Mouse (Mus musculus) forebrain, embryonic 13.5 days (tissue): ENCODE results near the gene Cacna1a. TPM values are rescaled to one million over a fixed set of nuclear protein-coding genes. Genes with fewer than 3 reads are reported as not detected.
"Not testable (repeated sequence)": the region's sequence is repeated elsewhere in the genome, so short reads cannot be mapped to it uniquely, and the experiment has no call there.

Experiments
- ATAC-seq: fragments of 200-750 bp; cut with Nextera tagmentation; 2 replicates; pipeline ENCODE4 v1.8.0; 2017
- H3K27ac ChIP-seq: fragments of 300-500 bp; sonication (generic); 2 replicates; pipeline ENCODE4 v1.5.1; 2015; ENCODE audit warnings: inconsistent platforms, mild to moderate bottlenecking, moderate library complexity
- H3K27me3 ChIP-seq: fragments of 300-500 bp; sonication (generic); 2 replicates; pipeline ENCODE4 v1.6.1; 2015; ENCODE audit warnings: mild to moderate bottlenecking, inconsistent platforms
- H3K36me3 ChIP-seq: fragments of 300-500 bp; sonication (generic); 2 replicates; pipeline ENCODE4 v1.6.1; 2015; ENCODE audit warnings: mild to moderate bottlenecking, inconsistent platforms; ENCODE audit not compliant: poor library complexity, severe bottlenecking
- H3K4me1 ChIP-seq: fragments of 300-500 bp; sonication (generic); 2 replicates; pipeline ENCODE4 v1.6.1; 2015; ENCODE audit warnings: inconsistent platforms
- H3K4me2 ChIP-seq: fragments of 300-500 bp; sonication (generic); 2 replicates; pipeline ENCODE4 v1.6.1; 2015; ENCODE audit warnings: inconsistent platforms, mild to moderate bottlenecking, moderate library complexity
- H3K4me3 ChIP-seq: fragments of 300-500 bp; sonication (generic); 2 replicates; pipeline ENCODE4 v1.5.1; 2015; ENCODE audit warnings: mild to moderate bottlenecking, inconsistent platforms
- H3K9ac ChIP-seq: fragments of 300-500 bp; sonication (generic); 2 replicates; pipeline ENCODE4 v1.6.1; 2015; ENCODE audit warnings: mild to moderate bottlenecking, inconsistent platforms
- H3K9me3 ChIP-seq: fragments of 300-500 bp; sonication (generic); replicated peaks from 2 replicates; pipeline ENCODE4 v1.6.1; 2016; ENCODE audit warnings: inconsistent platforms
- WGBS: fragments of 180-500 bp; shearing (Covaris S2); methylation state at CpG from one replicate; pipeline ENCODE4 v1.1.7; 2015; 5-methylcytosine and 5-hydroxymethylcytosine counted together
- polyA plus RNA-seq: library from polyadenylated mRNA; unstranded; fragments of >200 nt; fragmentation: Nextera tagmentation; extraction: Ambion mirVana; gene quantifications from 2 replicates; pipeline ENCODE4 v1.2.1, GENCODE M21; 2015

The Cacna1a gene
- polyA plus RNA-seq, 1 experiment from 2014 or later = 9.7 TPM

- H3K27me3 ChIP-seq = no peaks in the 10 kb centered on the region
- no peak overlapping the region for H3K27ac ChIP-seq
- no peak overlapping the region for H3K4me2 ChIP-seq
- no peaks in the 10 kb centered on the region for H3K36me3 ChIP-seq
- H3K9me3 ChIP-seq = no peaks in the 10 kb centered on the region
- H3K4me1 ChIP-seq = peaks cover 6% of the 10 kb centered on the region; the same call in 1 of the 2 replicates
- 63% methylated on average over 7 of the region's 7 CpGs for WGBS
- H3K9ac ChIP-seq = no peak overlapping the region
- 0 out of 2 replicates have a peak, but pooled peaks have one; percentile 16 for ATAC-seq
- H3K4me3 ChIP-seq = no peak overlapping the region
Measured at GRCm38 (mm10) chr8:84485864-84486263, 97.6 kb downstream of the Cacna1a start.

DNA sequence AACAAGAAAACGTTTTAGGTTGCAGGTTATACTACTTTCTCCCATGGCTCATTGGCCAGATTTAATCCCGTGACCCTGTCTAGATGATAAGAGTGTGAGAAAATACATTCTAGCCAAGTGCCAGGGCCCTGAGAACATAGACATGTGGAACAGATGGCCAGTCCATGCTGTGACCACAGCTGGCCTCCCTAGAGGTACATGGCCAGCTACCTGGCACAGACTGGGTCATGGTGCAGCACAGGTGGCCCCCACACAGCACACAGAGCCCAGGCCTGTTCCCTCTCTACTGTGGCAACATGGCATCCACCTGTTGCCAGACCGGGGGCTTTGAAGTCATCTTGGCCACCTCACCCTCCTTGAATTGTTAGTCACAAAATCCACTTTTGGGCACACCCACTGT is 101.0 kb downstream of the Cacna1a start:
- Histone ChIP-seq H3K4me1 (peaks cover 6% of the 10 kb centered on the region), H3K27me3 (no peaks in the 10 kb centered on the region), H3K27ac (no peak overlapping the region), H3K4me2 (no peak overlapping the region), H3K9ac (no peak overlapping the region), H3K4me3 (no peak overlapping the region), H3K9me3 (no peaks in the 10 kb centered on the region), H3K36me3 (no peaks in the 10 kb centered on the region)
- ATAC-seq = no peak
- 82% methylated on average over 3 of the region's 3 CpGs for WGBS

GRCm38 (mm10) chr8:84494541-84495084 is 106.4 kb downstream of the Cacna1a start:
- WGBS = 32% methylated on average over 6 of the region's 6 CpGs
- peak; percentile 81 for ATAC-seq

GRCm38 (mm10) chr8:84501181-84501580 is 112.9 kb downstream of the Cacna1a start:
- H3K9me3 ChIP-seq = no peaks in the 10 kb centered on the region
- H3K36me3 ChIP-seq = no peaks in the 10 kb centered on the region
- H3K27ac ChIP-seq = no peak overlapping the region
- no peak for ATAC-seq
- H3K4me1 ChIP-seq = no peaks in the 10 kb centered on the region; the same call in 1 of the 2 replicates
- no peak overlapping the region for H3K4me3 ChIP-seq
- no peak overlapping the region for H3K4me2 ChIP-seq
- no peaks in the 10 kb centered on the region for H3K27me3 ChIP-seq
- no peak overlapping the region for H3K9ac ChIP-seq
- 84% methylated on average over 5 of the region's 5 CpGs for WGBS

More at GRCm38 (mm10) chr8:84494541-84495084, 106.4 kb downstream of the Cacna1a start:
- H3K4me2 ChIP-seq = no peak overlapping the region
- peaks cover 10% of the 10 kb centered on the region for H3K4me1 ChIP-seq
- H3K36me3 ChIP-seq = no peaks in the 10 kb centered on the region
- no peaks in the 10 kb centered on the region for H3K27me3 ChIP-seq
- no peaks in the 10 kb centered on the region for H3K9me3 ChIP-seq
- no peak overlapping the region for H3K9ac ChIP-seq
- H3K27ac ChIP-seq = no peak overlapping the region
- no peak overlapping the region for H3K4me3 ChIP-seq

DNA sequence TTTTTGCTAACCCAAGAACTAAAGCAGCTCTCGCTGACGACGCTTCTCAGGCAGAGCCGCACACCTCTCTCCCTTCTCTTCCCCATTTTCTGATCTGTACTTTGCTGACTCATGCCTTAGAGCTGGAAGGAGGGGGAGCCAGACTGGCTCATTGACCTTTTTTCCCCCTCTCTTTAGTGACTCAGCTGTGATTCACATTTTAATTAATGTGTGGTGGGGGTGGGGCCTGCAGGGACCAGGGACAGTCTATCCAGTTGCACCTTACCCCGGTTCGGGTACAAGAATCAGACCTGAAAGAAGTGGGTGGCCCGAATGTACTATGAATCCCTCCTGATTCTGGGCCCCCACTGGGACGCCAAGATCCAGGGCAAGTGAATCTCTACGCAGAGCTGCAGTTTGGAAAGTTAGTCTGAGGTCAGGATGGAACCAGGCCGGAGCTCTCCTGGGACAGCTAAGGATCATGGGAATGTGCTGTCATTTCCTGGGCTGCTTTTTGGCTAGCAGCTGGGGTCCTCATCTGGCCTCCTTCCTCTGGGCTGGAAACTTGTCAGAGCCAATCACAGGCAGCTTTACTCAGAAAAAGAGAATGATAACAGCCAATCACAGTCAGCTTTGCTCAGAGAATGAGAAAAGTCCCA is 113.5 kb downstream of the Cacna1a start:
- H3K9ac ChIP-seq = no peak overlapping the region
- WGBS = 73% methylated on average over 10 of the region's 10 CpGs

DNA sequence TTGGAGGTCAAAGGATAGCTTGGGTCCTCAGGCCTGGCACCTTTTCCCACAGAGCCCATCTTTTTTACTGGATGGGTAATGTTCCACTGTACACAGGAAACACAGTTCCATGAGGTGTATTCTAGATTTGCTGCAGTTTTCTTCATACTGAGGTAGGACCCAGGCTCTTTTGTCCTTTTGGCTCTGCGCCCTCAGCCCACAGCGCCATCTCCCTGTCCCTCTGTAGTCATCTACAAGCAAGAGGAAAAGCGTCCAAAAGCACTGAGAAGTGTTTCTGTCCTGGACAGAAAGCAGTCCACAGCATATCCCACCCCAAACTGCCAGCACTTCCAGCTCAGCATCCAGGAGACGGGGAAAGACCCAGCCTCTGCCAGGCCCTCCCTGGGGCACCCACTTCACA is 114.4 kb downstream of the Cacna1a start:
- Histone ChIP-seq H3K4me1 (no peaks in the 10 kb centered on the region; the same call in 1 of the 2 replicates), H3K27ac (no peak overlapping the region), H3K9ac (no peak overlapping the region), H3K27me3 (no peaks in the 10 kb centered on the region), H3K4me3 (no peak overlapping the region), H3K36me3 (no peaks in the 10 kb centered on the region), H3K4me2 (no peak overlapping the region), H3K9me3 (no peaks in the 10 kb centered on the region)
- ATAC-seq = no peak
- WGBS = 87% methylated on average over 4 of the region's 4 CpGs

More for the DNA sequence above, 113.5 kb downstream of the Cacna1a start:
- Histone ChIP-seq H3K27ac (no peak overlapping the region), H3K4me2 (no peak overlapping the region), H3K4me1 (no peaks in the 10 kb centered on the region; the same call in 1 of the 2 replicates), H3K4me3 (no peak overlapping the region), H3K36me3 (no peaks in the 10 kb centered on the region), H3K9me3 (no peaks in the 10 kb centered on the region), H3K27me3 (no peaks in the 10 kb centered on the region)
- no peak for ATAC-seq

- Histone ChIP-seq H3K27ac (no peak overlapping the region), H3K27me3 (no peaks in the 10 kb centered on the region), H3K36me3 (no peaks in the 10 kb centered on the region), H3K9ac (no peak overlapping the region), H3K4me2 (no peak overlapping the region), H3K9me3 (no peaks in the 10 kb centered on the region), H3K4me3 (no peak overlapping the region), H3K4me1 (no peaks in the 10 kb centered on the region)
- 87% methylated on average over 5 of the region's 5 CpGs for WGBS
- no peak for ATAC-seq
Measured at GRCm38 (mm10) chr8:84507220-84507619, 119.0 kb downstream of the Cacna1a start.

DNA sequence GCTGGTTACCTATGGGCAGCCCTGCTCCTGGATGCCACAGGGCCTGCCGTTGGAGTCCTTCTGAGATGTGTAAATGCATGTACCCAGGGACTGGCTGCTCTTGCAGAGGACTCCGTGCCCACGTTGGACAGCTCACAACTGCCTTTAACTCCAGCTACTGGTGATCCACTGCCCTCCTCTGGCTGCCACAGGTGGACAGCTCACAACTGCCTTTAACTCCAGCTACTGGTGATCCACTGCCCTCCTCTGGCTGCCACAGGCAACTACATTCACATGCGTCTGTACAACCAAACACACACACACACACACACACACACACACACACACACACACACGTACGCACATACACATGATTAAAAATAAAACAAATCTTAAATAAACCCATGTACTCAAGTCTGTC is 121.5 kb downstream of the Cacna1a start:
- not testable (repeated sequence) for H3K9ac ChIP-seq, H3K27ac ChIP-seq, H3K27me3 ChIP-seq, H3K36me3 ChIP-seq, H3K4me3 ChIP-seq, H3K9me3 ChIP-seq, H3K4me1 ChIP-seq, H3K4me2 ChIP-seq, ATAC-seq
- WGBS = 86% methylated on average over 6 of the region's 6 CpGs

- Histone ChIP-seq H3K27me3 (no peaks in the 10 kb centered on the region), H3K4me2 (no peak overlapping the region), H3K36me3 (no peaks in the 10 kb centered on the region), H3K4me1 (no peaks in the 10 kb centered on the region), H3K4me3 (no peak overlapping the region), H3K27ac (no peak overlapping the region), H3K9me3 (no peaks in the 10 kb centered on the region), H3K9ac (no peak overlapping the region)
- 84% methylated on average over 13 of the region's 13 CpGs for WGBS
- no peak for ATAC-seq
Measured at GRCm38 (mm10) chr8:84511621-84512020, 123.4 kb downstream of the Cacna1a start.

- no peak for ATAC-seq
- Histone ChIP-seq H3K4me3 (no peak overlapping the region), H3K9ac (no peak overlapping the region), H3K9me3 (no peaks in the 10 kb centered on the region), H3K27ac (no peak overlapping the region), H3K4me1 (no peaks in the 10 kb centered on the region), H3K4me2 (no peak overlapping the region), H3K36me3 (no peaks in the 10 kb centered on the region), H3K27me3 (no peaks in the 10 kb centered on the region)
- 30% methylated on average over 2 of the region's 2 CpGs for WGBS
Measured at GRCm38 (mm10) chr8:84513765-84514164, 125.5 kb downstream of the Cacna1a start.

GRCm38 (mm10) chr8:84518180-84518579 is 129.9 kb downstream of the Cacna1a start:
- no peaks in the 10 kb centered on the region for H3K36me3 ChIP-seq
- H3K9ac ChIP-seq = no peak overlapping the region
- no peak for ATAC-seq
- H3K4me1 ChIP-seq = peaks cover 16% of the 10 kb centered on the region; the same call in 1 of the 2 replicates
- H3K27me3 ChIP-seq = no peaks in the 10 kb centered on the region
- H3K27ac ChIP-seq = no peak overlapping the region
- no peak overlapping the region for H3K4me2 ChIP-seq
- H3K4me3 ChIP-seq = no peak overlapping the region
- no peaks in the 10 kb centered on the region for H3K9me3 ChIP-seq
- 83% methylated on average over 2 of the region's 2 CpGs for WGBS

DNA sequence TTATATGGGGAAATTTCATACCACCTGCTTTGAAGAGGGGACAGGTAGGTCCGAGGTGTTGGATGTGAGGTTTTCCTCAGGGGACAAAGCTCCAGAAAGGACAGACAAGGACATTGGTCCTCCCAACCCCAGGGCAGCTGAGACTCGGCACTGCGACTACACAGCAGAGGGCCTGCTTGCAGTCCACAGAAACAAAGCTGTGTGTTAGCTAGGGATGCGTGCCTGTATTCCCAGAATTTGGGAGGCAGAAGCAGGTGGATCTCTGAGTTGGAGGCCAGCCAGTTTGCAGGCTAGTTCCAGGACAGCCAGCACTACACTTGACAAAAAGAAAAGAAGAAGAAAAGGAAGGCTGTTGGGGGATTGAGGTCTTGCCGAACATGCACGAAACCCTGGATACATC is 130.5 kb downstream of the Cacna1a start:
- Histone ChIP-seq H3K9ac (no peak overlapping the region), H3K4me1 (peaks cover 16% of the 10 kb centered on the region; the same call in 1 of the 2 replicates), H3K27ac (no peak overlapping the region), H3K4me3 (no peak overlapping the region), H3K36me3 (no peaks in the 10 kb centered on the region), H3K4me2 (no peak overlapping the region), H3K27me3 (no peaks in the 10 kb centered on the region), H3K9me3 (no peaks in the 10 kb centered on the region)
- ATAC-seq = no peak
- WGBS = 90% methylated on average over 6 of the region's 6 CpGs
